Mouse (Mus musculus) heart, adult 11 months (tissue): ENCODE data around the gene Mgat1.
"Not testable (repeated sequence)": the region's sequence is repeated elsewhere in the genome, so short reads cannot be mapped to it uniquely, and the experiment has no call there.

Experiments used
- DNase-seq: peaks from one replicate; pipeline ENCODE4 v3.0.0; 2022

The Mgat1 gene

DNA sequence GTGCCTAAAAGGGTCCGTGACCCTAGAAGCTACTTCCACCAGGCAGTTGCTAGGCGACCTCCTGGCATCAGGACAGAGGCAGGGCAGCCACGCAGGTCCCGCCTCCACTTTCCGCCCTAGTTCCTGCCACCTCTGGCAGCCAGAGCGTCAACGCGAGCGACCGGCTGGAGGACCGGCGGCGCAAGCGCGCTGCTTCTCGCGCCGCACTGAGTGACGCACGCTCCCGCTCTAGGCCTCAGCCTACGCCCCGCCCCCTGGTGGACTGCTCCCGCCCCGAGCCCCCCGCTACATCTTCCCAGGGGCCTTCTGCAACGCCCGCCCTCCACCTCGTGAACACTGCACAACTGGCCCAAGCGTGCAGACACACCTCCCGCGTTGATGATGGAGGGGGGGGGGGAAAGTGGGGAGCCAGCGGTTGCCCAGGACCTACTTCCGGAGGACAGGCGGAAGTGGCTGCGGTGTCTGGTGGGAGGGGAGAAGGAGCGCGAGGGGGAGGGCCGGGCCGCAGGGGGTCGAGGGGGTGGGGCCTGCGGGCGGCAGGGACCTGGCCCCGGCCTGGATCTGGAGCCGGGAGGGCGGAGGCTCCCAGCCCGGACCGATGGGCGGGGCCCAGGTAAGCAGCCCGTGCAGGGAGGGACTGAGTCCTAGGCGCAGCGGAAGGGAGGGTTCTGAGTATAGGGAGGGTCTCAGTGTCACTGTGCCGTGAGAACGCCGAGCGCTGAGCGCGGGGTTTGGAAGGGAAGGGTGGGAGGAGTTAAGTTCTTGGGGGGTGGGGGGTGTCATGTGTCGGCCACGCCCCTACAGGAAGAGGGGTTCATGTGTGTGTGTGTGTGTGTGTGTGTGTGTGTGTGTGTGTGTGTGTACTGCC is at the start of gene Mgat1:
Gene Mgat1 (plus strand): TSS at position 465 of the 868 bp plus-strand sequence.
- DNase-seq = peak; percentile 100

DNA sequence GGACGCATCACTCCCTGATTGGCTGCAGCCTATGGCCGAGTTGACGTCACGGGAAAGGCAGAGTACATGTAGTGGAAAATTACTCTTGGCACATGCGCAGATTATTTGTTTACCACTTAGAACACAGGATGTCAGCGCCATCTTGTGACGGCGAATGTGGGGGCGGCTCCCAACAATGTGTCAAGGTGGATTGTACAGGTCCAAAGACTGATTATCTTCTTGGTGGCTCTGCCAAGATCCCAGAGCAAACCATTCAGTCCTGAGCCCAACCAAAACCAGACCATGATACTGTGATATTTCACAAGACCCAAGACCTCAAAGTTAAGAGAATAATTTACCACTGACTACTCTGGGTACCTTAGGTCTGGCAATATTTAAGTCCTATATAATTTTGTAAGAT is 49.2 kb upstream of the Mgat1 start:
- not testable (repeated sequence) for DNase-seq

GRCm38 (mm10) chr11:49195819-49196322 is 48.1 kb upstream of the Mgat1 start:
- DNase-seq = peak; percentile 94

- no peak for DNase-seq
These were observed 43.3 kb upstream of the Mgat1 start for GRCm38 (mm10) chr11:49200666-49201065.

GRCm38 (mm10) chr11:49201142-49201541 is 42.8 kb upstream of the Mgat1 start:
- no peak for DNase-seq

DNA sequence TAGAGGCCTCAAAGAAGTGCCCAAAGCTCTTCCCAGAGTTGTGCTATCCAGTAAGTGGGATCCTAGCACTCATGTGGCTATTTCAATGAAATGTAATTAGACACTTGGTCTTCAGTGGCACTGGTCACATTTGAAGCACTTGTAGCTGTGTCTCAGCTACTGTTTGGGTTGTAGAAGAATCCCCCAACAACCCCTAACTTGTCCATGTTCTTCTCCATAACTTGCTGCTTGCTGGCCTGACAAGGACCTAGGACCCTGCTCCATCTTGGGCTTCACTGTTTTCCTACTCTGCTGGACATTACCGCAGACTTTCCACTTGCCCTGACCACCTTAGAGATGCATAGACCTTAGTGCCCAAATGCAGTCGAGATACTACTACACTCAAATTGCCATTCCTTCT is 41.9 kb upstream of the Mgat1 start:
- DNase-seq = no peak

DNA sequence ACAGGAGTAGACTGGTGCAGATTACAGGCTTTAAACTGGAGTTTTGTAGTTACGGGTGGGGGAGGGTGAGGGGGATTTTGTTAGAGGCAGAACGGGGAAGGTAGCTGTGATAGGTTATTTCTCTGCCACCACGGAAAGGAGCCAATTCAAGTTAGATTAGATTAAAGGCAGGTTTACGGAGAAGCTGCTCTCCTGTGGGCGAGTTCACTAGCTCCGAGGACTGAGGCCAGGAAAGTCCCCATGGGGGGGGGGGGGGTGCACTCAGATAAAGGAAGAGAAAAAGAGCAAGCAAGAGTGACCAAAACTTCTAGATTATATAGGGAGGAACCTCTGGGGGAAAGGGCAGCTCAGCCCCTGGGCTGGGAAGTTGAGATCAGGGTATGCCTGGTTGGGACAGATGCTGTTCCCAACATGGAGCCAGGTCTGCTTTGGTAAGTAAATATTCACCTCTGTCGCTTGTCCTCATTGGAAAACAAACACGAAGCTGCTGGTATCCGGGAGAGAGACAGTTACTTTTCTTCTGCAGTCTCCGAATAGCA is 41.4 kb upstream of the Mgat1 start:
- DNase-seq = peak; percentile 91

GRCm38 (mm10) chr11:49203129-49203768 is 40.7 kb upstream of the Mgat1 start, which contains the start of gene Zfp62:
Gene Zfp62 (plus strand): TSS chr11:49203292.
- peak; percentile 100 for DNase-seq

DNA sequence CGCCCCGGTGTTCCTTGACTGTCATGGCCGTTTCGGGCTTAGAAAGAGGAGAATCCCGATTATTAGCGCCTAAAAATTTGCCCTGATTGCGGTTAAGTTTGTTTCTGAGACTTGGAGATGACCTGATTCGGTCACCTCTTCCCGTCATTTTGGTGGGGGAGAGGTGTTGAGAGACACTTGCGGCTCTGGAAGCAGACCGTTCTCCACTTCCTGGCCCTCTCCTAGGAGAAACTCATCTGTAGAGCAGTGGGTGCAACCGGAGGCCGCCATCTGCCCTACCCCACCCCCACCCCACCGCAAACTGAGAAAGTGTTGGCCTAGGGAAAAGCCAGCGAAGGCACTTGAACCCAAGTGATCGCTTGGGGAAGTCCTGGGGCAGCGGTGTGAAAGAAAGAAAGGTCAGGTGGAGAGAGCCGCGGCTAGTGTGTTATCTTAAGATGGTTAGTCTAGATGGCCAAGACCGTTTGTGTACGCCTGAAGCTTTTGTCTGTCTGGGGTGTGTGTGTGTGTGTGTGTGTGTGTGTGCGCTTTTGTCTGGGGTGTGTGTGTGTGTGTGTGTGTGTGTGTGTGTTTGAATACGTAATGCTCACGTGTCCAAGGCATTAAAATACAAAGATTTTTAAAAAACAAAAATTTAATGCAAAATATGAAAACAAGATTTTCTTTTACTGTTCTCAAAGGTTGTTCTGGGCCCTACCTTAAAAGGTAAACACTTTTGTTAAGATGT is 40.1 kb upstream of the Mgat1 start:
- no peak for DNase-seq

DNA sequence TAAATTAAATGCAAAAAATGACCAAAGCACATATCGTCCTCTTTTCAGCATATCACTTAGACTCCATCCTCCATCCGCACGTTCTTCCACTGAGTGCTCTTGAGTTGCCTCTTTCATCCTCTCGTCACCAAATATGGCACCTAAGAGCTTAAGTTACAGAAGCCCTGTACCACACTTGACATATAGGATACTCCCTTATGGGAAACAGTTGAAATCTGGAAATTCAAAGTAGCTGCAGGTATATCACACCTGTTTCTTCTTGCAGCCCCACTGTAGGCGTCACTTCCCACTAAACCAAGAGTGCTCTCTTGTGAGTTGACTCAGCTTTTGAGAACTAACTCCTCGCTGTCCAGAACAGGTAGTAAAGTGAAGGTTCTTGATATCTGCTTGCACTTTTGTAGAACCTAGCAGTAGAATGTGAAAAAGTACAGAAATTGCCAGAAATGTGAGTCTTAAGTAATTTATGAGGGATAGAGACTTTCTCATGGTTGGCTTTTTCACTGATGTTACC is 38.9 kb upstream of the Mgat1 start:
- DNase-seq = no peak

GRCm38 (mm10) chr11:49207495-49207894 is 36.5 kb upstream of the Mgat1 start:
- DNase-seq = no peak

DNA sequence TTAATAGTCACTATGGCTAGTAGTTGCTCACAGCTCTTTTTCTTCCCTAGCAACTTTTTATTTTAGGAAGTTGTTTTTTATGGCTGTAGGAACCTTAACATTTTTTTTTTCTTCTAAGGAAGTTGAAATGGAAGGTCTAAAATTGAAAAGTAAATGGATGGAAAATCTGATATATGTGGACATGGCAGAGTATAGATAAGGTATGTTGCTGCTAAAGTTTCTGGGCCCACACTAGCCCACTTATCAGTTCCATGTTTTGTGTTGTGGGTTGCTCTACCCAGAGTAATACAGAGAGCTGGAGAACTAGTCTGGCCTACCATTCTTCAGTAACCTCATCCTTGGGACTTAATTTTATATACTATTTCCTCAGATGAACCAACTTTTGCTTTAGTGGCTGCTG is 31.4 kb upstream of the Mgat1 start:
- no peak for DNase-seq

DNA sequence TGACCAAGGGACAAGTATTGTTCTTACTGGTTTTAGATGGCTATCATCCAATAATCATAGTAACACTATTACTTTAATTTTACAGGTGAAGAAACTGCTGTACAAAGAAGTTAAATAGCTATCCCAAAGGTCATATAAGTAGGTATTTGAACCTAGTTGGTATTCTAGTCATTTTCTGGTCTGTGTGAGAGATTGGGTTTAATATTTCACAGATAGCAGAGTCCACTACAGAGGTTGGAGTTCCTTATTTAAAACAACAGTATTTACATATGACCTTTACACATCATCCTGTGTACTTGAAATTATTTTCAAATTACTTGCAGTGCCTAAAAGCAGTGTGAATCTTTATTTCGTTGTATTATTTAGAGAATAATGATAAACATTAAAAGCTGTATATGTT is 30.5 kb upstream of the Mgat1 start:
- DNase-seq = no peak

- no peak for DNase-seq
These were observed 24.7 kb upstream of the Mgat1 start for GRCm38 (mm10) chr11:49219271-49219670.

DNA sequence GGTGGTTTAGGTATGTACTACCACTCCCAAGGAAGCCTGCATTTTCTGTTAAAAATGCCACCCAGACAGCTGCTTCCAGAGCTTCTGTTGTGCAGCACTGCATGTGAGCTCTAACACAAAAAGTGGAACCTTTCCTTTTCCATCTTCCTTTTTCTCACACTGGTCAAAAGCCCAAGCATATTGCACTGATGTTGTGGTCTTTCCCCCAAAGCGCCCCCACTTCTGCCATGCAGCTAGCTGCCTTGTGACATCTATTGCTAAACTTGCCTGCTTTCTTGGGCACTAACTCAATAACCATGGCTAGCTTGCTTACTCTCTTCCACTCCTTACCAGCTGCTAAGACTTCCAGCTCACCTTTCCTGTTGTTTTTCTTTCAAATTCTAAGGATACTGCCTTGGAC is 19.5 kb upstream of the Mgat1 start:
- DNase-seq = no peak

DNA sequence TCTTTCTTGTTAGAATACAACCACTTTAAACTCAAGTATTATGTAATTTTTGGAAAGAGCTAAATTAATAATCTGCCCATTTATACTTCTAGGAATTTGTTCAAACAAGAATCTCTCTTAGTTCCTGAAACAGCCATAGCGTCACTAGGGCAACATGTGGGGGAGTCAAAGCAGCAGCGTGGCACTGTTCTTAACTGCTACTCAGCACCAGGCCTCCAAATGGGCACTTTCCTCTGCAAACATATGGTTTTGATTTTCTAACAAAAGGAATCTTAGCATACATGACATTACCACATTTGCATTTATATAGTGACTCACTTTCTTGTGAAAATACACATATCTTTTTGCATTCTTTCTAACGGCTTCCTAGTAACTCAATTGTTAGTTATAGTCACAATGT is 11.2 kb upstream of the Mgat1 start:
- DNase-seq = no peak

DNA sequence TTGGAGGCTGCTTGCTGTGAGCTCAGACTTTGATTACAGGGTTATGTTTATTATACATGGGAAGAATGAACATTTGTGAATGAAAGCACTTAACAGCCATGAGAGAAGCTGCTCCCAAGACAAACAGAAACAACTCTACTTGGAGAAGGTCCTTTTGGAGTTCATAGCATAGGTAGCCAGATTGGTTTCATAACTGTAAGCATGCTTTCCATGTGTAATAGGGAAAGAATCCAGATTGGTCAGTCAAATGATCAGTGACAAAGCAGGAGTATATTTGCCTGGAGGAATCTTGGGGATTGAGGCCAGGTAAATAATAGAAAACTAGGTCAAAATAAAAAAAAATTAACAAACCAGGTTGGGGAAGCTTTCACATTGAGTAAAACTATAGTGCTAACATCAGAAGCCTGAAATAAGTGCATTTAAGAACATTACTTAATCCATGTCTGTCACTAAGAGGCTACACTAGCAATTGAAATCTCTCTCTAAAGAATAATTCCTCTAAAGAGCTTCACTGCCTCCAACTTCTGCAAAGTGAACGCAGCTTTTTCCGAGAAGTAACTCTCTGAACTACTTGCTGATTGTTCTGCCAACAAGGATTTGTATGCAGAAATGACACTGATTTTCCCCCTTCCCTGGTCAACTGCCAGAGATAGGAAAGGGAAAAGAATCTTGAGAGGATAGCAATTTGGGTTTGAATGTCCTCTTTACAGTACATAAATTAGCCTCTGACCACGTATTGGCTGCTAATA is 8.4 kb upstream of the Mgat1 start:
- peak; percentile 84 for DNase-seq

DNA sequence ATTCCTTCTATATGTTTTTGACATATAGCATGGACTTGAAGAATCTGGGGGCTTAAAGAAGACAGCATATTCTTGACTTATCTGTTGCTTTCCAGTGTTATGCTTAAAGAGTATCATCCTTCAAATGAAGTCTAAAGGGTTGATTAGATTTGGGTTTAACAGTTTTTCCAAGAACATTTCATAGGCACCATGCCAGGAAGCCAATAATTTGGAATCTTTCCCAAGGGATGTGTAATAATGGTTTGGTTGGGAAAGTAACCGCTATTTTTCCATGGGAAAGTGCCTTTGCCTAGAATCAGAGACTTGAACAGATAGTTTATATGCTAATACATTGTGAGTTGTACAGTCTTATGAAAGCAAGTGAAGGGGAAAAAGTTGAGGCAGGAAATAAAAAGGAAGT is 7.1 kb upstream of the Mgat1 start:
- DNase-seq = no peak

DNA sequence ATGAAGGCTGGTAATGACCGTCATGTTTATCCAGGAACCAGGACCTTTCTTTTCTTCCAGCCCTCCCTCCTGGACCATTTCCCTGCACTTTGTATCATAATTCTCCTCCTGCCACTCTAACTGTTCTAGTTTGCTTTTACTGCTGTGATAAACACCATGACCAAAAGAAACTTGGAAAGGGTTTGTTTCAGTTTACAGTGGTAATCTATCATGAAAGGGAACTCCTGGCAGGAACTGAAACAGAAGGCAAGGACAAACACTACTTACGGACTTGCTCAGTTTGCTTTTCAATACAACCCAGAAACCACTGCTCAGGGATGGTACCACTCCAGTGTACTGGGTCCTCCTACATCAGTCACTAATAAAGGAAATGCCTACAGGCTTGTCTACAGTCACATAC is 6.5 kb upstream of the Mgat1 start:
- DNase-seq = peak; percentile 89

DNA sequence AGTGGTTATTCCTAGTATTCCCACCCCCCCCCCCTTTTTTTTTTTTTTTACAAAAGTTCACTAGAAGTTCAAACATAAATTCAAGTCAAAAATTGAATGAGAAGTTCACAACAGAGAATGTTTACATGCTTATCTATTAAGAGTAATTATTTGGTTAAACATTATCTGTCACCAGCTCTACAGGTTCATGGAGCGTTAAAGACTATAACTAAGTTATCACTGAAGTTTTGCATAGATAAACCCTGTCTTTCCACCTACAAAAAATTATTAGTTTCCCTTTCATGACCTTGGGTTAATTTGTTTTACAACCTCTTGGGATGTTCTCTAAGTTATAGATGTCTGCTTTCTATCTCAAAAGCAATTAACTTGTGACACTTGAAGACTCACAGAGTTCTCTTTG is 3.7 kb upstream of the Mgat1 start:
- no peak for DNase-seq

DNA sequence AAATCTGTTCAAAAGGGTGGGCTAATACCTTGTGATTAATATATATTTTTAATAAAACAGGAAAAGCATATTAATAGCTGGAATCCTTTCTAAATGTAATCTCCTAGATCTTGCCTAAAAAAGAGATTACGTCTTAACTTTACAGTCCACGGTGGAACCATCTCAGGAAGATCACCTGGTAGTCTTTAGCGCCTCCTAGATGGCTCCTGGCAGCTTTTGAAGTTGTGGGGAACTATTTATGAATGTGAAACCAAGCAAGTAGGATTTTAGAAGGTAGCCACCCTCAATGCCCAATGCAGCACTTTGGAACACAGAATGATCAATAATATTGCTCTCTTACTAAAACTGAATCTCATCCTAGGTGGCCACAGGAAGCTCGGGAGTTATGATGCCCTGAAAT is 3.1 kb upstream of the Mgat1 start:
- DNase-seq = peak; percentile 73

- peak; percentile 91 for DNase-seq
These were observed 2.5 kb upstream of the Mgat1 start for GRCm38 (mm10) chr11:49241471-49241870.
